Comparison of ENCODE assay signal across 8 mouse cellular contexts in genomic region chr9:73112919-73113906, GRCm38 (mm10). TPM values are rescaled to one million over a fixed set of nuclear protein-coding genes. Genes with fewer than 3 reads are reported as not detected.
A peak's percentile ranks its signal among the peaks of the same experiment; 100 is the strongest.
DNase-seq lines count a peak whose midpoint lies in the region; ATAC-seq and TF ChIP-seq lines count a peak whose summit lies in the region.

TSS of gene Rsl24d1 (plus strand) at chr9:73113426.

- DNase-seq in c-Kit-positive CD71-positive TER-119-positive erythroid progenitor cells, embryonic 14.5 days (ENCODE audit: low spot score): peak; percentile 80
- DNase-seq in heart, postnatal 0 days (ENCODE audit: low spot score): peak; percentile 93
- DNase-seq in kidney, postnatal 4 days: peak; percentile 84 to 91

- no peak for TF ChIP-seq EP300 in ES-Bruce4 (IDR thresholded peaks at IDR 0.05; ENCODE audit: insufficient read depth, low read depth, low read length)
- no peak for TF ChIP-seq EP300 in heart, postnatal 0 days (IDR thresholded peaks at IDR 0.05; ENCODE audit: low read depth)

- no peak for TF ChIP-seq POLR2A in ES-Bruce4 (IDR thresholded peaks at IDR 0.05; ENCODE audit: insufficient read depth, low read length)
- peak; percentile 58; the same call in 1 of the 2 replicates for TF ChIP-seq POLR2A in testis, adult 2 months (IDR thresholded peaks at IDR 0.05; ENCODE audit: control insufficient read depth, low read depth, low read length)

- H3K27me3 ChIP-seq in ES-Bruce4 (ENCODE audit: control insufficient read depth, insufficient read depth, low read length, poor library complexity, severe bottlenecking): no peaks in the 10 kb centered on the region
- H3K27me3 ChIP-seq in forebrain, embryonic 12.5 days: no peaks in the 10 kb centered on the region
- H3K27me3 ChIP-seq in heart, postnatal 0 days (ENCODE audit: control insufficient read depth, insufficient read depth, low read length): no peaks in the 10 kb centered on the region
- no peaks in the 10 kb centered on the region for H3K27me3 ChIP-seq in liver, embryonic 16.5 days (ENCODE audit: control insufficient read depth, insufficient read depth, low read depth, low read length)
- 0 out of 2 replicates have a peak, but pooled peaks cover 3% of the 10 kb centered on the region for H3K27me3 ChIP-seq in neural tube, embryonic 13.5 days
- H3K27me3 ChIP-seq in testis, adult 2 months (ENCODE audit: control insufficient read depth, insufficient read depth, low read length): no peaks in the 10 kb centered on the region

- no peak for TF ChIP-seq CTCF in ES-Bruce4 (IDR thresholded peaks at IDR 0.05; ENCODE audit: low read depth, low read length)
- no peak for TF ChIP-seq CTCF in heart, postnatal 0 days (IDR thresholded peaks at IDR 0.05; ENCODE audit: low read depth)
- TF ChIP-seq CTCF in testis, adult 2 months (IDR thresholded peaks at IDR 0.05; ENCODE audit: control insufficient read depth, insufficient read depth, insufficient replicate concordance, low read depth, low read length): no peak

- peak; percentile 96 for ATAC-seq in forebrain, embryonic 12.5 days (ENCODE audit: low FRiP score)
- ATAC-seq in heart, postnatal 0 days (ENCODE audit: insufficient read depth, low read depth): peak; percentile 97
- peak; percentile 92 for ATAC-seq in liver, embryonic 16.5 days (ENCODE audit: low read depth)
- ATAC-seq in neural tube, embryonic 13.5 days (ENCODE audit: low read depth): peak; percentile 98

- H3K4me1 ChIP-seq in ES-Bruce4 (ENCODE audit: control insufficient read depth, insufficient read depth, low read length): no peaks in the 10 kb centered on the region
- H3K4me1 ChIP-seq in forebrain, embryonic 12.5 days: peaks cover 7% of the 10 kb centered on the region
- peaks cover 6% of the 10 kb centered on the region; the same call in 1 of the 2 replicates for H3K4me1 ChIP-seq in heart, postnatal 0 days (ENCODE audit: control insufficient read depth, insufficient read depth)
- peaks cover 4% of the 10 kb centered on the region for H3K4me1 ChIP-seq in liver, embryonic 16.5 days (ENCODE audit: control insufficient read depth, low read depth, low read length)
- H3K4me1 ChIP-seq in neural tube, embryonic 13.5 days (replicated peaks): peaks cover 17% of the 10 kb centered on the region
- peaks cover 2% of the 10 kb centered on the region for H3K4me1 ChIP-seq in testis, adult 2 months (ENCODE audit: control insufficient read depth, insufficient read depth, low read length)

- no peaks in the 10 kb centered on the region for H3K9me3 ChIP-seq in ES-Bruce4 (replicated peaks; ENCODE audit: control insufficient read depth, insufficient read depth, low read length, poor library complexity, severe bottlenecking)
- H3K9me3 ChIP-seq in forebrain, embryonic 12.5 days: no peaks in the 10 kb centered on the region
- H3K9me3 ChIP-seq in heart, postnatal 0 days (replicated peaks; ENCODE audit: control insufficient read depth, low read length): no peaks in the 10 kb centered on the region
- no peaks in the 10 kb centered on the region for H3K9me3 ChIP-seq in liver, embryonic 16.5 days (replicated peaks; ENCODE audit: control insufficient read depth, low read length)
- no peaks in the 10 kb centered on the region for H3K9me3 ChIP-seq in neural tube, embryonic 13.5 days

- peak within 1 kb of the TSS; percentile 83 for H3K27ac ChIP-seq in ES-Bruce4 (ENCODE audit: insufficient read depth, low read length)
- peak within 1 kb of the TSS; percentile 80 for H3K27ac ChIP-seq in forebrain, embryonic 12.5 days
- H3K27ac ChIP-seq in heart, postnatal 0 days (ENCODE audit: low read depth): peak within 1 kb of the TSS; percentile 73
- peak within 1 kb of the TSS; percentile 51 for H3K27ac ChIP-seq in liver, embryonic 16.5 days (ENCODE audit: low read length)
- peak within 1 kb of the TSS; percentile 77 for H3K27ac ChIP-seq in neural tube, embryonic 13.5 days (replicated peaks)
- H3K27ac ChIP-seq in testis, adult 2 months (ENCODE audit: control insufficient read depth, insufficient read depth, low read depth, low read length): peak within 1 kb of the TSS; percentile 54

- peak within 1 kb of the TSS; percentile 92 for H3K4me3 ChIP-seq in ES-Bruce4 (ENCODE audit: low read depth, low read length)
- H3K4me3 ChIP-seq in forebrain, embryonic 12.5 days (replicated peaks): peak within 1 kb of the TSS; percentile 97
- H3K4me3 ChIP-seq in heart, postnatal 0 days (ENCODE audit: low read depth, low read length): peak within 1 kb of the TSS; percentile 71
- H3K4me3 ChIP-seq in liver, embryonic 16.5 days (ENCODE audit: low read depth, low read length): peak within 1 kb of the TSS; percentile 92
- peak within 1 kb of the TSS; percentile 94 for H3K4me3 ChIP-seq in neural tube, embryonic 13.5 days
- peak within 1 kb of the TSS; percentile 86 for H3K4me3 ChIP-seq in testis, adult 2 months (ENCODE audit: control insufficient read depth, low read depth, low read length)

- peak within 1 kb of the TSS; percentile 86 for H3K4me2 ChIP-seq in forebrain, embryonic 12.5 days
- peak within 1 kb of the TSS; percentile 67 for H3K4me2 ChIP-seq in heart, postnatal 0 days (ENCODE audit: low read depth, low read length)
- H3K4me2 ChIP-seq in liver, embryonic 16.5 days (ENCODE audit: low read depth, low read length): peak within 1 kb of the TSS; percentile 74
- peak within 1 kb of the TSS; percentile 73 for H3K4me2 ChIP-seq in neural tube, embryonic 13.5 days

- WGBS in forebrain, embryonic 12.5 days: under 1% methylated on average over 64 of the region's 64 CpGs
- 1% methylated on average over 64 of the region's 64 CpGs for WGBS in heart, postnatal 0 days
- WGBS in liver, embryonic 16.5 days (ENCODE audit: insufficient replicate concordance): under 1% methylated on average over 64 of the region's 64 CpGs
- WGBS in neural tube, embryonic 13.5 days: under 1% methylated on average over 64 of the region's 64 CpGs

- H3K9ac ChIP-seq in ES-Bruce4 (ENCODE audit: low read depth, poor library complexity, severe bottlenecking): peak within 1 kb of the TSS; percentile 72
- peak within 1 kb of the TSS; percentile 89 for H3K9ac ChIP-seq in forebrain, embryonic 12.5 days
- H3K9ac ChIP-seq in heart, postnatal 0 days (replicated peaks; ENCODE audit: low read depth, low read length): peak within 1 kb of the TSS; percentile 77
- H3K9ac ChIP-seq in liver, embryonic 16.5 days (ENCODE audit: low read depth, low read length): peak within 1 kb of the TSS; percentile 80
- peak within 1 kb of the TSS; percentile 85 for H3K9ac ChIP-seq in neural tube, embryonic 13.5 days

- peaks cover 26% of the 10 kb centered on the region for H3K36me3 ChIP-seq in ES-Bruce4 (ENCODE audit: control insufficient read depth, insufficient read depth, low read length, poor library complexity, severe bottlenecking)
- H3K36me3 ChIP-seq in forebrain, embryonic 12.5 days (replicated peaks): peaks cover 20% of the 10 kb centered on the region
- H3K36me3 ChIP-seq in heart, postnatal 0 days (replicated peaks; ENCODE audit: control insufficient read depth, insufficient read depth, low read length): peaks cover 27% of the 10 kb centered on the region
- peaks cover 9% of the 10 kb centered on the region for H3K36me3 ChIP-seq in liver, embryonic 16.5 days (ENCODE audit: control insufficient read depth, insufficient read depth)
- peaks cover 25% of the 10 kb centered on the region for H3K36me3 ChIP-seq in neural tube, embryonic 13.5 days
- H3K36me3 ChIP-seq in testis, adult 2 months (ENCODE audit: control insufficient read depth, insufficient read depth, low read length): no peaks in the 10 kb centered on the region

RNA-seq across cellular contexts. Expression of gene Rsl24d1, which starts in this region (rescaled TPM):
- 144 and 146 TPM in 2 replicates for polyA plus RNA-seq in ES-Bruce4 (2011; ENCODE audit: insufficient read depth, insufficient read length, low read depth, missing spikeins)
- polyA plus RNA-seq in forebrain, embryonic 12.5 days (2016; fragmentation: Nextera tagmentation; extraction: Ambion mirVana): 133 and 137 TPM in 2 replicates
- 51.6 and 65.0 TPM in 2 replicates for total RNA-seq in heart, postnatal 0 days (2014; rRNA removed; ENCODE audit: low replicate concordance)
- polyA plus RNA-seq in heart, postnatal 0 days (2015; fragmentation: Nextera tagmentation; extraction: Ambion mirVana): 70.4 and 71.4 TPM in 2 replicates
- 33.3 and 34.9 TPM in 2 replicates for polyA plus RNA-seq in liver, embryonic 16.5 days (2015; fragmentation: Nextera tagmentation; extraction: Ambion mirVana)
- polyA plus RNA-seq in neural tube, embryonic 13.5 days (2015; fragmentation: Nextera tagmentation; extraction: Ambion mirVana): 104 and 122 TPM in 2 replicates
- polyA plus RNA-seq in testis, adult 2 months (2012; rRNA removed): 12.5 and 14.9 TPM in 2 replicates

Comparison
In these comparisons a context has a peak if more than half of its experiments do, and no peak if none do; other contexts are left out.
1. Peak in every context shown above with its lines: DNase-seq, ATAC-seq, H3K4me3 ChIP-seq and H3K27ac ChIP-seq.